Mouse (Mus musculus) inflammation-experienced regulatory T-cells (primary cell): ENCODE data around the gene Olfr170. TPM values are rescaled to one million over a fixed set of nuclear protein-coding genes. Genes with fewer than 3 reads are reported as not detected.

Experiments used
- polyA plus RNA-seq, 2 experiments: library from polyadenylated mRNA; unstranded; fragments of 100-300 nt; shearing (Covaris generic); gene quantifications; one replicate each; pipeline ENCODE4 v1.2.1; 2017

The Olfr170 gene
- under 1 TPM in 1 of 2 experiments, not detected in 1; 0.61 TPM for polyA plus RNA-seq

GRCm38 (mm10) chr16:19611782-19612181 is at the start of gene Olfr170:
Olfr170 (minus strand) TSS chr16:19611882.

GRCm38 (mm10) chr16:19629816-19630215 is 18.1 kb upstream of the Olfr170 start, which contains the start of gene Olfr171:
Olfr171 (minus strand) TSS chr16:19629916.

GRCm38 (mm10) chr16:19571709-19572108 is 40.0 kb downstream of the Olfr170 start, which contains the start of gene Olfr169:
Olfr169 (minus strand) TSS chr16:19571809.

Other genes with a start within 250 kb of the Olfr170 start
- not detected for gene Olfr165, start 188.7 kb downstream of the Olfr170 start, polyA plus RNA-seq
- under 1 TPM; 0.07 to 0.73 TPM for gene Olfr166, start 128.2 kb downstream of the Olfr170 start, polyA plus RNA-seq
- gene Olfr167, start 89.6 kb downstream of the Olfr170 start, polyA plus RNA-seq = under 1 TPM; 0.04 to 0.29 TPM
- under 1 TPM in 1 of 2 experiments, not detected in 1; 0.77 TPM for gene Olfr168, start 76.3 kb downstream of the Olfr170 start, polyA plus RNA-seq
- not detected for gene Olfr169, start 40.1 kb downstream of the Olfr170 start, polyA plus RNA-seq
- 1 to 10 TPM in 1 of 2 experiments, not detected in 1; 1.9 TPM for gene Olfr171, start 18.0 kb upstream of the Olfr170 start, polyA plus RNA-seq
- under 1 TPM in 1 of 2 experiments, not detected in 1; 0.06 TPM for gene Lamp3, start 94.5 kb upstream of the Olfr170 start, polyA plus RNA-seq
- 10 to 100 TPM; 15.6 to 15.8 TPM for gene B3gnt5, start 148.3 kb upstream of the Olfr170 start, polyA plus RNA-seq